Comparison of ENCODE assay signal across 28 mouse cellular contexts in the genomic region with DNA sequence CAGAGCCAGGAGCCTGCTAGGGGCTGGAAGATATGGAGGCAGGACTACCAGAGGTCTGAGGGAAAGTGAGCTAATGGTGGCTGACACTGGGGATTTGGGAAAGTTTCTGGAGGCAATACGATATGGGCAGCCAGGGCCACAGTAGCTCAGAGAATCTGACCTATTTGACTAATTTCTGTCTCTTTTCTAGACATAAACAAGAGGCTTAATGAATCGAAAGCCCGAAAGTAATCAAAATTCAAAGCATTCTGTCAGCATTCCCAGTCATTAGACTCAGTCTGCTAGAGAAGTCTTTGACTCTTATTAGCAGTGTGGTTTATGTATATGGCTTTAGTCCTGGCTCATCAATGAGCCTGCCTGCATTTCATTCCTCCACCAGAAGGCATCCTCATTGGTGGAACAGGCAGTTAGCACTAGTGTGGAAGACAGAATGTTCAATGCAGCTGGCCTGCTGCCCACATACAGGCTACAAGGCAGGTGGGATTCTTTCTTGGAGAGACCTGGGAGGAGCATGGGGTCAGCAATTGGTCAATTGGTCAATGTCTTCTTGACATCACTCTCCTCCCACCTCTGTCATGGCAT.
A peak's percentile ranks its signal among the peaks of the same experiment; 100 is the strongest.
DNase-seq lines count a peak whose midpoint lies in the region; ATAC-seq lines count a peak whose summit lies in the region.
"Had no signal": no experiment of that assay in that cellular context is flagged by ENCODE, and none has a peak within 500 bp of the region (broad histone marks: within the 10 kb centered on the region; RNA-seq: fewer than 3 reads in every experiment).

No protein-coding gene starts in this region.

- no peak overlapping the region for H3K4me3 ChIP-seq in midbrain, embryonic 15.5 days
- no peak overlapping the region for H3K4me3 ChIP-seq in midbrain, embryonic 14.5 days (replicated peaks; ENCODE audit: low read depth, low read length)
- H3K4me3 ChIP-seq in neural tube, embryonic 14.5 days (ENCODE audit: low read depth, low read length), result no peak overlapping the region
- no peak overlapping the region for H3K4me3 ChIP-seq in neural tube, embryonic 15.5 days (replicated peaks)
- H3K4me3 ChIP-seq: embryonic facial prominence, embryonic 10.5 days; embryonic facial prominence, embryonic 13.5 days; erythroblast, embryonic 14.5 days; forebrain, embryonic 13.5 days; heart, embryonic 12.5 days; heart, embryonic 15.5 days; hindbrain, embryonic 10.5 days; hindbrain, embryonic 13.5 days had no signal

- no peak for ATAC-seq in midbrain, embryonic 15.5 days (replicated peaks)
- no peak for ATAC-seq in midbrain, embryonic 14.5 days (ENCODE audit: low FRiP score, low TSS enrichment)
- peak; percentile 58 for ATAC-seq in neural tube, embryonic 14.5 days (ENCODE audit: low read depth)
- ATAC-seq in neural tube, embryonic 15.5 days (ENCODE audit: low FRiP score), result no peak
- ATAC-seq: activated CD4-positive, CD25-positive, alpha-beta regulatory T cell, adult 4 months; CD4-positive, CD25-positive, alpha-beta regulatory T cell, adult 4 months; forebrain, embryonic 13.5 days; hindbrain, embryonic 16.5 days had no signal

- peak; percentile 83 for DNase-seq in heart, adult 11 months
- no peak for DNase-seq in heart, adult 18-20 months
- no peak for DNase-seq in midbrain, embryonic 14.5 days
- DNase-seq: adrenal gland, adult 8-10 months; adrenal gland, postnatal 25 days; cerebellum, adult 11-12 months; cerebellum, adult 8-10 months; cerebellum, postnatal 10 days; cerebellum, postnatal 36 days; embryo, embryonic 11 days; gastrocnemius, postnatal 10 days; gastrocnemius, postnatal 36 days; heart, postnatal 10 days; heart, postnatal 36 days had no signal

- no peaks in the 10 kb centered on the region for H3K27me3 ChIP-seq in midbrain, embryonic 15.5 days (replicated peaks)
- H3K27me3 ChIP-seq in midbrain, embryonic 14.5 days (ENCODE audit: control insufficient read depth, insufficient read depth, low read length), result no peaks in the 10 kb centered on the region
- H3K27me3 ChIP-seq in neural tube, embryonic 14.5 days (ENCODE audit: control insufficient read depth, insufficient read depth, low read length), result no peaks in the 10 kb centered on the region
- H3K27me3 ChIP-seq in neural tube, embryonic 15.5 days (replicated peaks), result no peaks in the 10 kb centered on the region
- H3K27me3 ChIP-seq: embryonic facial prominence, embryonic 13.5 days; forebrain, embryonic 13.5 days; heart, embryonic 12.5 days; heart, embryonic 15.5 days; hindbrain, embryonic 13.5 days had no signal

- H3K4me2 ChIP-seq in midbrain, embryonic 15.5 days, result no peak overlapping the region
- H3K4me2 ChIP-seq in midbrain, embryonic 14.5 days (ENCODE audit: low read length), result no peak overlapping the region
- no peak overlapping the region for H3K4me2 ChIP-seq in neural tube, embryonic 14.5 days (ENCODE audit: low read depth, low read length)
- no peak overlapping the region for H3K4me2 ChIP-seq in neural tube, embryonic 15.5 days
- H3K4me2 ChIP-seq: embryonic facial prominence, embryonic 13.5 days; forebrain, embryonic 13.5 days; heart, embryonic 12.5 days; heart, embryonic 15.5 days; hindbrain, embryonic 13.5 days had no signal

- no peaks in the 10 kb centered on the region for H3K36me3 ChIP-seq in midbrain, embryonic 15.5 days (replicated peaks)
- H3K36me3 ChIP-seq in midbrain, embryonic 14.5 days (ENCODE audit: control insufficient read depth, insufficient read depth, low read length), result no peaks in the 10 kb centered on the region
- no peaks in the 10 kb centered on the region for H3K36me3 ChIP-seq in neural tube, embryonic 14.5 days (ENCODE audit: control insufficient read depth, insufficient read depth, low read length)
- no peaks in the 10 kb centered on the region for H3K36me3 ChIP-seq in neural tube, embryonic 15.5 days
- H3K36me3 ChIP-seq: embryonic facial prominence, embryonic 10.5 days; embryonic facial prominence, embryonic 13.5 days; heart, embryonic 12.5 days; heart, embryonic 15.5 days; hindbrain, embryonic 10.5 days had no signal

- peaks cover 4% of the 10 kb centered on the region; the same call in 1 of the 2 replicates for H3K4me1 ChIP-seq in midbrain, embryonic 15.5 days
- H3K4me1 ChIP-seq in midbrain, embryonic 14.5 days (ENCODE audit: control insufficient read depth, insufficient read depth, low read length), result 0 out of 2 replicates have a peak, but pooled peaks cover 3% of the 10 kb centered on the region
- no peaks in the 10 kb centered on the region for H3K4me1 ChIP-seq in neural tube, embryonic 14.5 days (ENCODE audit: control insufficient read depth, insufficient read depth, low read length)
- H3K4me1 ChIP-seq in neural tube, embryonic 15.5 days, result 0 out of 2 replicates have a peak, but pooled peaks cover 8% of the 10 kb centered on the region
- H3K4me1 ChIP-seq: embryonic facial prominence, embryonic 10.5 days; embryonic facial prominence, embryonic 13.5 days; heart, embryonic 15.5 days; hindbrain, embryonic 10.5 days; hindbrain, embryonic 13.5 days had no signal

- H3K9me3 ChIP-seq in midbrain, embryonic 15.5 days, result no peaks in the 10 kb centered on the region
- H3K9me3 ChIP-seq in midbrain, embryonic 14.5 days (ENCODE audit: control insufficient read depth, low read length), result 0 out of 2 replicates have a peak, but pooled peaks cover 4% of the 10 kb centered on the region
- no peaks in the 10 kb centered on the region for H3K9me3 ChIP-seq in neural tube, embryonic 14.5 days (ENCODE audit: control insufficient read depth, low read length)
- no peaks in the 10 kb centered on the region for H3K9me3 ChIP-seq in neural tube, embryonic 15.5 days (replicated peaks)
- H3K9me3 ChIP-seq: embryonic facial prominence, embryonic 10.5 days; embryonic facial prominence, embryonic 13.5 days; forebrain, embryonic 13.5 days; heart, embryonic 12.5 days; heart, embryonic 15.5 days; hindbrain, embryonic 10.5 days; hindbrain, embryonic 13.5 days had no signal

- H3K9ac ChIP-seq in midbrain, embryonic 15.5 days, result no peak overlapping the region
- H3K9ac ChIP-seq in midbrain, embryonic 14.5 days (replicated peaks; ENCODE audit: low read length), result no peak overlapping the region
- no peak overlapping the region for H3K9ac ChIP-seq in neural tube, embryonic 14.5 days (replicated peaks; ENCODE audit: low read depth, low read length)
- H3K9ac ChIP-seq in neural tube, embryonic 15.5 days (replicated peaks), result no peak overlapping the region
- H3K9ac ChIP-seq: embryonic facial prominence, embryonic 13.5 days; forebrain, embryonic 13.5 days; heart, embryonic 12.5 days; heart, embryonic 15.5 days; hindbrain, embryonic 13.5 days had no signal

- WGBS in midbrain, embryonic 15.5 days, result 78% methylated on average over 3 of the region's 3 CpGs
- WGBS in midbrain, embryonic 14.5 days, result 80% methylated on average over 3 of the region's 3 CpGs
- WGBS in neural tube, embryonic 14.5 days, result 76% methylated on average over 3 of the region's 3 CpGs
- 57% methylated on average over 3 of the region's 3 CpGs for WGBS in neural tube, embryonic 15.5 days

- 0 out of 2 replicates have a peak overlapping the region, but pooled peaks have one; percentile 14 for H3K27ac ChIP-seq in midbrain, embryonic 15.5 days
- no peak overlapping the region for H3K27ac ChIP-seq in midbrain, embryonic 14.5 days (replicated peaks; ENCODE audit: low read depth, low read length)
- no peak overlapping the region for H3K27ac ChIP-seq in neural tube, embryonic 14.5 days (ENCODE audit: low read depth, low read length)
- no peak overlapping the region for H3K27ac ChIP-seq in neural tube, embryonic 15.5 days (replicated peaks)
- H3K27ac ChIP-seq: embryonic facial prominence, embryonic 10.5 days; embryonic facial prominence, embryonic 13.5 days; forebrain, embryonic 13.5 days; heart, embryonic 15.5 days; hindbrain, embryonic 10.5 days; hindbrain, embryonic 13.5 days had no signal
